ENCODE assay signal across 25 mouse cellular contexts in genomic region chr3:103148941-103149340, GRCm38 (mm10). TPM values are rescaled to one million over a fixed set of nuclear protein-coding genes. Genes with fewer than 3 reads are reported as not detected.
A peak's percentile ranks its signal among the peaks of the same experiment; 100 is the strongest.
DNase-seq lines count a peak whose midpoint lies in the region; ATAC-seq and TF ChIP-seq lines count a peak whose summit lies in the region.
"Had no signal": no experiment of that assay in that cellular context is flagged by ENCODE, and none has a peak within 500 bp of the region (broad histone marks: within the 10 kb centered on the region; RNA-seq: fewer than 3 reads in every experiment).

No protein-coding gene starts in this region.

- TF ChIP-seq CTCF in thymus, adult 2 months (IDR thresholded peaks at IDR 0.05; ENCODE audit: borderline replicate concordance, control insufficient read depth, extremely low read depth, insufficient read depth, low read length, poor library complexity): no peak

- no peak for TF ChIP-seq POLR2A in thymus, adult 2 months (IDR thresholded peaks at IDR 0.05; ENCODE audit: control insufficient read depth, extremely low read depth, insufficient read depth, low read length, poor library complexity)

- no peak overlapping the region for H3K27ac ChIP-seq in thymus, adult 2 months (ENCODE audit: control insufficient read depth, insufficient read depth, low read length)
- H3K27ac ChIP-seq: embryonic facial prominence, embryonic 10.5 days; embryonic facial prominence, embryonic 13.5 days; forebrain, embryonic 12.5 days; forebrain, embryonic 15.5 days; heart, adult 2 months; heart, embryonic 10.5 days; heart, embryonic 13.5 days; hindbrain, embryonic 13.5 days; hindbrain, postnatal 0 days had no signal

- H3K4me1 ChIP-seq in thymus, adult 2 months (replicated peaks; ENCODE audit: control insufficient read depth, insufficient read depth, low read length): peaks cover 7% of the 10 kb centered on the region
- H3K4me1 ChIP-seq: embryonic facial prominence, embryonic 13.5 days; forebrain, embryonic 12.5 days; heart, embryonic 10.5 days; heart, embryonic 13.5 days had no signal

- no peak overlapping the region for H3K4me3 ChIP-seq in thymus, adult 2 months (ENCODE audit: control insufficient read depth, insufficient read depth, low read length)
- H3K4me3 ChIP-seq: embryonic facial prominence, embryonic 10.5 days; embryonic facial prominence, embryonic 13.5 days; erythroblast, embryonic 14.5 days; forebrain, embryonic 12.5 days; forebrain, embryonic 15.5 days; heart, adult 2 months; heart, embryonic 10.5 days; heart, embryonic 13.5 days; hindbrain, embryonic 13.5 days had no signal

- H3K36me3 ChIP-seq in thymus, adult 2 months (ENCODE audit: control insufficient read depth, insufficient read depth, low read length): no peaks in the 10 kb centered on the region
- H3K36me3 ChIP-seq: embryonic facial prominence, embryonic 10.5 days; forebrain, embryonic 12.5 days; forebrain, embryonic 15.5 days; hindbrain, embryonic 13.5 days had no signal

- 0 out of 2 replicates have a peak, but pooled peaks have one; percentile 32 for ATAC-seq in common myeloid progenitor, adult 5-6 weeks (replicated peaks; ENCODE audit: low read depth, poor library complexity, severe bottlenecking)
- ATAC-seq in megakaryocyte-erythroid progenitor cell, adult 5-6 weeks (replicated peaks; ENCODE audit: low FRiP score, low TSS enrichment, poor library complexity, severe bottlenecking): no peak
- ATAC-seq: forebrain, embryonic 15.5 days; hindbrain, postnatal 0 days; inflammation-experienced regulatory T-cells, adult 6 months; Patski had no signal

- peak; percentile 19 for DNase-seq in thymus, adult 2 months
- DNase-seq in thymus, postnatal 25 days: peak; percentile 37
- no peak for DNase-seq in embryo, embryonic 11 days
- no peak for DNase-seq in layer of hippocampus, adult 18-20 months (ENCODE audit: low spot score in 2 of 2)
- DNase-seq: adrenal gland, postnatal 10 days; adrenal gland, postnatal 36 days; B cell, adult 2 months; cerebellum, adult 18-20 months; cerebellum, adult 9-10 months; cerebellum, postnatal 14 days; gastrocnemius, postnatal 25 days; heart, adult 2 months had no signal

- H3K27me3 ChIP-seq in thymus, adult 2 months (ENCODE audit: control insufficient read depth, insufficient read depth, low read length): no peaks in the 10 kb centered on the region
- H3K27me3 ChIP-seq: embryonic facial prominence, embryonic 13.5 days; forebrain, embryonic 12.5 days; forebrain, embryonic 15.5 days; heart, embryonic 13.5 days; hindbrain, embryonic 13.5 days; Patski had no signal

- 2% methylated on average over 10 of the region's 10 CpGs for WGBS in thymus, adult 2 months

RNA-seq across cellular contexts. Expression of gene Bcas2, which starts 22.5 kb away (rescaled TPM):
- total RNA-seq in common myeloid progenitor, adult 5-6 weeks (2017): 173 and 237 TPM in 2 replicates
- 38.5 and 39.0 TPM in 2 replicates for polyA plus RNA-seq in thymus, adult 2 months (2012; rRNA removed)
- total RNA-seq in megakaryocyte-erythroid progenitor cell, adult 5-6 weeks (2014; fragmentation: Nextera tagmentation): 134 and 143 TPM in 2 replicates
- 260 and 277 TPM in 2 replicates for total RNA-seq in megakaryocyte-erythroid progenitor cell, adult 5-6 weeks (2017)
- total RNA-seq in layer of hippocampus, adult 18-20 months (2021): 10 to 100 TPM; 63.9 to 65.8 TPM

RNA-seq across cellular contexts. Expression of gene Dennd2c, which starts 46.5 kb away (rescaled TPM):
- total RNA-seq in common myeloid progenitor, adult 5-6 weeks (2017): 3.9 and 4.1 TPM in 2 replicates
- 1.5 and 2.2 TPM in 2 replicates for polyA plus RNA-seq in thymus, adult 2 months (2012; rRNA removed)
- total RNA-seq in megakaryocyte-erythroid progenitor cell, adult 5-6 weeks (2014; fragmentation: Nextera tagmentation): 4.0 and 4.9 TPM in 2 replicates
- total RNA-seq in megakaryocyte-erythroid progenitor cell, adult 5-6 weeks (2017): 2.0 and 2.4 TPM in 2 replicates
- total RNA-seq in layer of hippocampus, adult 18-20 months (2021): under 1 TPM; 0.17 to 0.20 TPM

Comparison
In these comparisons a context has a peak if more than half of its experiments do, and no peak if none do; other contexts are left out.
1. DNase-seq: peak in thymus, adult 2 months (single experiment) and thymus, postnatal 25 days (single experiment); none in embryo, embryonic 11 days (single experiment) and layer of hippocampus, adult 18-20 months (0 of 2).